Mouse (Mus musculus) stomach, postnatal 0 days (tissue): ENCODE results near the gene Serpina12.

Experiments
- CTCF ChIP-seq: IDR thresholded peaks from 2 replicates; pipeline ENCODE4 v1.5.1; 2016; ENCODE audit warnings: antibody characterized with exemption, low read depth, mild to moderate bottlenecking, moderate library complexity
- EP300 ChIP-seq: optimal IDR thresholded peaks from 2 replicates; pipeline ENCODE3; 2016; ENCODE audit warnings: antibody characterized with exemption

DNA sequence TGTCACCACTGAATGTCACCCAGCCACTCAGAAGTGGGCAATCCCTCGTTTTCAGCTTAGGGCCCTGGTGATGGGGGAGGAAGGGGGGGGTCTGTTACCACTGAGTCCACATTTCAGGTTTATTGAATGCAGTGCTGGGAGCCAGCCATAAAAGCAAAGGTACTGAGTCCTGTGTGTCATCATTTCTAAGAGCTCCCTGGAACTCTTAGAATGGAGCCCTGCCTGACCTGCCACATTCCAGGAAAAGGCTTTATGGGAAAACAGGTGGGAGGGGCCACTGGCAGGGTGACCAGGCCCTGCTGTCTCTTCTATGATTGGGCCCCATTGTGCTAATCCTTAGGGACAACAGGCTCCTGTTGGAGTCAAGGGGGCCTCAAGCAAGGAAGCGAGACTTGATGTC lies 47.7 kb downstream of the Serpina12 start:
- TF ChIP-seq EP300 (no peak), CTCF (no peak)
